Mouse (Mus musculus) forebrain, embryonic 16.5 days (tissue): Measurements from ENCODE around the gene Hip1r. TPM values are rescaled to one million over a fixed set of nuclear protein-coding genes. Genes with fewer than 3 reads are reported as not detected.
A peak's percentile ranks its signal among the peaks of the same experiment; 100 is the strongest.

ENCODE experiments used
- ATAC-seq: fragments of 200-750 bp; cut with Nextera tagmentation; 2 replicates; pipeline ENCODE4 v1.8.0; 2017; ENCODE audit warnings: mild to moderate bottlenecking, moderate library complexity
- H3K27ac ChIP-seq: fragments of 300-500 bp; sonication (generic); 2 replicates; pipeline ENCODE4 v1.5.1; 2014; ENCODE audit warnings: low read length, control low read depth
- H3K27me3 ChIP-seq: fragments of 300-500 bp; sonication (generic); replicated peaks from 2 replicates; pipeline ENCODE4 v1.6.1; 2014; ENCODE audit warnings: low read length; ENCODE audit not compliant: control insufficient read depth, insufficient read depth
- H3K36me3 ChIP-seq: fragments of 300-500 bp; sonication (generic); 2 replicates; pipeline ENCODE4 v1.6.1; 2014; ENCODE audit not compliant: control insufficient read depth, insufficient read depth
- H3K4me1 ChIP-seq: fragments of 300-500 bp; sonication (generic); replicated peaks from 2 replicates; pipeline ENCODE4 v1.6.1; 2014; ENCODE audit warnings: low read length; ENCODE audit not compliant: control insufficient read depth, insufficient read depth
- H3K4me2 ChIP-seq: fragments of 300-500 bp; sonication (generic); 2 replicates; pipeline ENCODE4 v1.6.1; 2014; ENCODE audit warnings: mild to moderate bottlenecking, low read length, control low read depth
- H3K4me3 ChIP-seq: fragments of 300-500 bp; sonication (generic); replicated peaks from 2 replicates; pipeline ENCODE4 v1.5.1; 2014; ENCODE audit warnings: mild to moderate bottlenecking, low read length, control low read depth
- H3K9ac ChIP-seq: fragments of 300-500 bp; sonication (generic); replicated peaks from 2 replicates; pipeline ENCODE4 v1.6.1; 2014; ENCODE audit warnings: low read depth, low read length, control low read depth
- H3K9me3 ChIP-seq: fragments of 300-500 bp; sonication (generic); 2 replicates; pipeline ENCODE4 v1.6.1; 2016; ENCODE audit warnings: low read length; ENCODE audit not compliant: control insufficient read depth
- WGBS: fragments of 180-500 bp; shearing (Covaris S2); extraction: QIAGEN DNeasy Blood & Tissue Kit; methylation state at CpG from one replicate; pipeline ENCODE4 v1.1.7; 2014; 5-methylcytosine and 5-hydroxymethylcytosine counted together
- polyA plus RNA-seq: library from polyadenylated mRNA; unstranded; fragments of >200 nt; fragmentation: Nextera tagmentation; extraction: Ambion mirVana; gene quantifications from 2 replicates; pipeline ENCODE4 v1.2.1, GENCODE M21; 2015

The Hip1r gene
- polyA plus RNA-seq, 1 experiment from 2014 or later: 35.7 TPM

DNA sequence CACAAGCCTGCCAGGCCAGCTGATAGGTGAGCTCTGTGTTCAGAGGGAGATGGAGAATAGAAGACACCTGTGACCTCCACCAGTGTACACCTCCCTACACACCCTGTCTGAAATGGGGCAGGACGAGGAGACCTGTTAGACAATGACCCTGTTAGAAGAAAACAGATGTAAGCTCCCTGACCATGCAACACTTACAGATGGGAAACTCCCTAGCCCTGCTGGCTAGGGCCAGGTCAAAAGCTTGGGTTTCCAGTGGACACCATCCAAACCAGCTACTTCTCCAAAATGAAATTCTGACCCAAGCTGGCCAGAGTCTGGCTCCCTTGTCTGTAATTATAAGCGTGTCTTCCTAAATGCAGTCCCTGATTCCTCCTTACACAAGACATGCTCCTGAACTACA, 42.3 kb downstream of the Hip1r start:
- peaks cover 76% of the 10 kb centered on the region for H3K4me1 ChIP-seq
- H3K27me3 ChIP-seq: no peaks in the 10 kb centered on the region
- no peak overlapping the region for H3K27ac ChIP-seq
- H3K36me3 ChIP-seq: no peaks in the 10 kb centered on the region
- no peak overlapping the region for H3K4me3 ChIP-seq
- no peak overlapping the region for H3K4me2 ChIP-seq
- H3K9ac ChIP-seq: no peak overlapping the region
- H3K9me3 ChIP-seq: no peaks in the 10 kb centered on the region
- 75% methylated on average over 2 of the region's 2 CpGs for WGBS
- no peak for ATAC-seq

DNA sequence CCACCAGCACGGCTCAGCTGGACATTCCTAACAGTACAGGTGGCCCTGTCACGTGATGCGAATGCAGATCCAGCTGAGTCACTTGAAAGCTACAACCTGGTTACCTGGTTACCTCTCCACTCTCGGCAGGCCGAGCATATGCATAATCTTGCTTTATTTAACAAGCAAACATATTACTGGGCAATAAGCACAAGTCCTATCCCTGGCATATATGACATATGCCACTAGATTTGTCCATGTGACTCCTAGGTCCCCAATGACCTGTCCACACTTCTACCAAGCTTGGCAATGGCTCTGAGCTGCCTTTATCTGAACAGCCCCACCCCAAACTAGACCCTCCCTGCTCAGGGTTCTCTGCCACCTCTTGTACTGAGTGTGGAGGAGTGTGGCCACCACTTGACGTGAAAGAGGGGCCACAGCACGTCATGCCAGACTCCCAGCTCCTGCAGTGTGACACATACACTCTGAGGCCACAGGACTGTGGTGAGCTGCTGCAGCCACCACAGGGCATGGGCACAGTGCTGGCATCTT, 42.9 kb downstream of the Hip1r start:
- H3K27me3 ChIP-seq: no peaks in the 10 kb centered on the region
- H3K9me3 ChIP-seq: no peaks in the 10 kb centered on the region
- H3K4me3 ChIP-seq: no peak overlapping the region
- 89% methylated on average over 7 of the region's 7 CpGs for WGBS
- H3K4me2 ChIP-seq: no peak overlapping the region
- H3K36me3 ChIP-seq: no peaks in the 10 kb centered on the region
- peaks cover 70% of the 10 kb centered on the region for H3K4me1 ChIP-seq
- no peak overlapping the region for H3K27ac ChIP-seq
- H3K9ac ChIP-seq: no peak overlapping the region
- ATAC-seq: no peak

DNA sequence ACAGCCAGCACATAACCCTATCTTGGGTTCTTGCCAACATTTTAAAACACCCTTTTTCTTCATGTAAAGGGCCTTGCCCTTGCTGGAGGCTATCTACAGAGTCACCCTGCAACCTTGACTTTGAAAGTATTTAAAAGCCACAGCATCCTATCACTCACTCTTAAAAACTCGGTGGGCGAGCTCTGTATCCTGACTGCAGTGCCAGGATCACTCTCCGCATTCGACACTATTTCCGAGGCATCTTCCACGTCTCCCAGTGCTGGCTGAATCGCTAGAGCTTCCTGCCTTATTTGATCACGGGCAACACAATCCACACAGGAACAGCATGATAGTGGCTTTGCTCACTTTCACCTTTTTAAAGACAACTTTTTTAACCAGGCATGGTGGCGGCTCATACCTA, 44.5 kb downstream of the Hip1r start:
- H3K4me3 ChIP-seq: no peak overlapping the region
- no peaks in the 10 kb centered on the region for H3K27me3 ChIP-seq
- H3K4me1 ChIP-seq: peaks cover 54% of the 10 kb centered on the region
- WGBS: 70% methylated on average over 9 of the region's 9 CpGs
- H3K27ac ChIP-seq: no peak overlapping the region
- H3K36me3 ChIP-seq: no peaks in the 10 kb centered on the region
- no peak overlapping the region for H3K4me2 ChIP-seq
- ATAC-seq: no peak
- no peaks in the 10 kb centered on the region for H3K9me3 ChIP-seq
- no peak overlapping the region for H3K9ac ChIP-seq

DNA sequence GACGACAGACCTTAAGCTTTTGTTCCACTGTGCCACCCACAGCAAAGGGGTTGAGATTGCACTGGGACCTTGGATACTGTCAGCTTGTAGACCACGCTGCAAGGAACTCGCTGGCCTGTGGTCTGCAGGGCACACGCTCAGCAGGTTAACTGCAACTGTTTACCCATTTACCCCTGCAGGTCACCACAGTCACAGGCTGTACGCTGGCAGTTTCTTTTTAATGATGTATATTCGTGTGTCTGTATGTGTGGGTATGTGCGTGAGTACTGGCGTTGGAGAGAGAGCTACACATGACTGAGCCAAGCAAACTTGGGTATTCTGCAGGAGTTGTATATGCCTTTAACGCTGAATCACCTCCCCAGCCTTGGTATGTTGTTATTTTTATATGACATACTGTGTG, 45.2 kb downstream of the Hip1r start:
- no peak overlapping the region for H3K9ac ChIP-seq
- no peaks in the 10 kb centered on the region for H3K9me3 ChIP-seq
- no peak overlapping the region for H3K27ac ChIP-seq
- no peaks in the 10 kb centered on the region for H3K27me3 ChIP-seq
- no peak overlapping the region for H3K4me2 ChIP-seq
- H3K4me1 ChIP-seq: peaks cover 55% of the 10 kb centered on the region
- WGBS: 86% methylated on average over 9 of the region's 9 CpGs
- no peak for ATAC-seq
- no peaks in the 10 kb centered on the region for H3K36me3 ChIP-seq
- H3K4me3 ChIP-seq: no peak overlapping the region

DNA sequence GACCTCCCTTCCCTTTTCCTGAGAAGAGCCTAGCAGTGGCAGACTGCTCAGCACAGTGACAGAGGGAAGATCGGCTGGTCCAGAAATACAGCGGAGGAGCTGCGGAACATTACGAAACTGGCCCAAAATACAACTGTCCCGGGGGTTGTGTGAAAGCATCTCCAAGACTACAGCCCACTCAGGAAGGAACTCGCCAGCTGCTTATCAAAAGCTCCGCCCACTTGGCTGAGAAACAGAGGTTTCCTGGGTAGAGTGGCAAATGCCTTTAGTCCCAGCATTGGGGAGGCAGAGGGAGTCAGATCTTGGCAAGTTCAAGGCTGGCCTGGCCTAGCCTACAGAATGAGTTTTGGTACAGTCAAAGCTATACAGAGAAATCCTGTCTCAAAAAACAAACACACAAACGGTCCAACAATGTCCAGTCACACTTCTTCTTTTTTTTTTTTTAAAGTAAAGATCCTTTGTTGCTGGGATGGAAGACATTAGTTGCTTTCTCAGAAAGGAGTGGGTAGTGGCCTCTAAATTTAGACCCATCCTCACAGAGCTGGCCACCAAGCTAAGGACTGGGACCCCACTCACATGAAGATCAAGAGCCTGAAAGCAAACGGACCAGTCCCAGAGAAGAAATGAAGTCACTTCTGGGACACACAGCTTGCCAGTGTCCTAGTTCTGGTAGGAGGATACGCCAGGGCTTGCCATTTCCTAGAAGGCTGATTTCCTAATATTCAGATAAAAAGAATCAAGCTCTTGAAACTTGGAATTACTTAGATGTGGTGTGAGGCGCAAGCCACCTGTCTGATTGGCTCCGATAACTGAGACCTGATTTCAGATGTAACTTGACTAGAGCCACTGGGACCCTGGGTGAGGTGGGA, 46.2 kb downstream of the Hip1r start:
- Histone ChIP-seq H3K9me3 (no peaks in the 10 kb centered on the region), H3K4me2 (no peak overlapping the region), H3K27me3 (no peaks in the 10 kb centered on the region), H3K4me1 (peaks cover 54% of the 10 kb centered on the region), H3K27ac (peak overlapping the region; percentile 21; the same call in 1 of the 2 replicates), H3K9ac (no peak overlapping the region), H3K36me3 (no peaks in the 10 kb centered on the region), H3K4me3 (no peak overlapping the region)
- ATAC-seq: peak; percentile 26; the same call in 1 of the 2 replicates
- 54% methylated on average over 12 of the region's 12 CpGs for WGBS

DNA sequence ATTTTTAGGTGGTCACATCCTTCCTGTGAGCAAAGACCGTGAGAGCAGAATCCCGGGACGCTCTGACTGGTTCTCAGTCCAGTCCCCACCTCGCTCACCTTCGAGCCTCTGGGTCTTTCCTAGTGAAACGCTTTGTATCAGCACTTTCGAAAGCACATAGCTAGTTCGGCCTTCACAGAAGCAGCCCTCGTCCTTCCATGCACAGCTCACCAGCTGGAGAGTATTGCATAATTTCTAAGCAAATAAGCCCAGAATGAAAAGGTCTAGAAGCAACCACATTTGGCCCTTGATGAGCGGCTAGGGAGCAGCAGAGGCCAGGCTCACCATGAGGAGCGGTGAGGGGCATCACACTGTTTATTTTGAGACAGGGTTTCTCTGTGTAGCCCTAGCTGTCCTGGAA, 47.7 kb downstream of the Hip1r start:
- no peak overlapping the region for H3K4me2 ChIP-seq
- H3K27ac ChIP-seq: no peak overlapping the region
- 90% methylated on average over 11 of the region's 11 CpGs for WGBS
- ATAC-seq: no peak
- H3K4me1 ChIP-seq: peaks cover 64% of the 10 kb centered on the region
- no peak overlapping the region for H3K9ac ChIP-seq
- no peaks in the 10 kb centered on the region for H3K9me3 ChIP-seq
- H3K36me3 ChIP-seq: no peaks in the 10 kb centered on the region
- no peaks in the 10 kb centered on the region for H3K27me3 ChIP-seq
- no peak overlapping the region for H3K4me3 ChIP-seq

DNA sequence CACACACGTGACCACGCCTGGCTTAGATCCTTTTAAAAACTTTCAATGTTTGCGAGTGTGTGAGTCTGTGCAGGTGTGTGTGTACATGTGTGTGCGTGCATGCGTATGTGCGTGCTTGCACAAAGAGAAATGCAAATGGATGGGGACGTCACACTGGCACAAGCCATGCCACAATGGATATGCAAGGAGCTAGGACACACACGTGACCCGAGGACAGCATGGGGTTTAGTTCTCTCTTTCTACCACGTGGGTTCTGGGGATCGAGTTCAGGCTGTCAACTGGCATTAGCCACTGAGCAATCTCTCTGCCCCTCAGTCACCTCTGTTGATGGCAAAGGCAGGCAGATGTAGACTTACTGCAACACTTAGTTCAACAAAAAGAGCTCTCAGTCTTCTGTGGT, 48.3 kb downstream of the Hip1r start:
- Histone ChIP-seq H3K9ac (no peak overlapping the region), H3K27ac (no peak overlapping the region), H3K9me3 (no peaks in the 10 kb centered on the region), H3K4me1 (peaks cover 67% of the 10 kb centered on the region), H3K27me3 (no peaks in the 10 kb centered on the region), H3K4me3 (no peak overlapping the region), H3K36me3 (no peaks in the 10 kb centered on the region), H3K4me2 (no peak overlapping the region)
- 86% methylated on average over 11 of the region's 11 CpGs for WGBS
- no peak for ATAC-seq

DNA sequence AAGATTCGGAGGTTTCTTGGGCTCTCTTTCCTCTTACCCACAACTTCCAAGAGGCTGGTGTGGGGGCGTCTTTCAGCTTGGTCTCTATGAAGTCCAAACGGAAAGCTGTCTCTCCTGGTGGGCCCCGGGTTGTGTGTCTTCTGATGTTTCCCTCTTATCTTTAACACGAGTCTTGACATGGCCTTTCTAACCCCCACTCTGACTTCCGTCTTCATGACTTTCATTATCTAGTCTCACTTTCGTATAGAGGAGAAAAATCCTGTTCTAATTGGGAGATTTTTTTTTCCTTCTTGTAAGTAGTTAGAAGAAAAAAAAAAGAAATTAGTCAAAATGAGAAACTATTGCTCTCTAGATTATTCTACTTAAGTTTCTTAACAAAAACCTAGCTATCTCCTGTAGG, 48.9 kb downstream of the Hip1r start:
- no peak for ATAC-seq
- no peak overlapping the region for H3K27ac ChIP-seq
- no peaks in the 10 kb centered on the region for H3K27me3 ChIP-seq
- H3K9me3 ChIP-seq: no peaks in the 10 kb centered on the region
- no peak overlapping the region for H3K9ac ChIP-seq
- H3K4me1 ChIP-seq: peaks cover 66% of the 10 kb centered on the region
- H3K36me3 ChIP-seq: no peaks in the 10 kb centered on the region
- H3K4me2 ChIP-seq: no peak overlapping the region
- WGBS: 88% methylated on average over 7 of the region's 7 CpGs
- no peak overlapping the region for H3K4me3 ChIP-seq

DNA sequence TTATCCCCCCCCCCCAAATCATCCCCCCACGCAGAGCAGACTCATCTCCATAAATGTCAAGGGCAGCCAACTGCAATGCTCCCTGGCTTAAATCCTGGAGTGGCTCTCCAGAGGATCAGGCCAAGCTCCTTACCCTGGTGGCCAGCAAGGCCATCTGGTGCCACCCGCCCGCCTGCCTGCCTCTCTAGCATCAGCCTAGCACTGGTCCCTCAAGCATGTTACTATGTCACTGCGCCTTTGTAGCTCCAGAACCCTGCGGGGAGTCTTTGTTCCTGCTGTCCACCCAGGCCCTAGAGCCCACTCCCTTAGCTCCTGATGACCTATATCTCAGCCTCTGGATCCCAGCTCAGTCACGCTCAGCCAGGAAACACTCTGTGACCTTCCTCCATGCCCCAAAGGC, 51.2 kb downstream of the Hip1r start:
- H3K27ac ChIP-seq: no peak overlapping the region
- H3K36me3 ChIP-seq: no peaks in the 10 kb centered on the region
- 66% methylated on average over 6 of the region's 6 CpGs for WGBS
- H3K9ac ChIP-seq: no peak overlapping the region
- H3K4me3 ChIP-seq: no peak overlapping the region
- ATAC-seq: peak; percentile 37; the same call in 1 of the 2 replicates
- H3K27me3 ChIP-seq: no peaks in the 10 kb centered on the region
- H3K4me1 ChIP-seq: peaks cover 68% of the 10 kb centered on the region
- no peak overlapping the region for H3K4me2 ChIP-seq
- H3K9me3 ChIP-seq: no peaks in the 10 kb centered on the region
